Mouse (Mus musculus) kidney, adult 2 months (tissue): ENCODE data around the gene AI661453. TPM values are rescaled to one million over a fixed set of nuclear protein-coding genes. Genes with fewer than 3 reads are reported as not detected.

Experiments used
- DNase-seq: peaks from one replicate; pipeline ENCODE4 v3.0.0; 2021
- H3K27ac ChIP-seq: fragments of 200-500 bp; 2 replicates; pipeline ENCODE4 v1.5.1; 2012; ENCODE audit warnings: low read depth, low read length, control low read depth, inconsistent platforms; ENCODE audit not compliant: insufficient read depth
- H3K27me3 ChIP-seq: fragments of 200-500 bp; replicated peaks from 2 replicates; pipeline ENCODE4 v1.6.1; 2012; ENCODE audit warnings: mild to moderate bottlenecking, moderate library complexity, low read length, inconsistent platforms; ENCODE audit not compliant: control insufficient read depth, insufficient read depth
- H3K36me3 ChIP-seq: fragments of 200-500 bp; 2 replicates; pipeline ENCODE4 v1.6.1; 2012; ENCODE audit warnings: mild to moderate bottlenecking, moderate library complexity, low read length, inconsistent platforms; ENCODE audit not compliant: control insufficient read depth, insufficient read depth
- H3K4me1 ChIP-seq: fragments of 200-500 bp; 2 replicates; pipeline ENCODE4 v1.6.1; 2011; ENCODE audit warnings: low read length; ENCODE audit not compliant: control insufficient read depth, insufficient read depth
- H3K4me3 ChIP-seq: fragments of 200-500 bp; 2 replicates; pipeline ENCODE4 v1.5.1; 2011; ENCODE audit warnings: mild to moderate bottlenecking, low read depth, low read length, control low read depth; ENCODE audit not compliant: insufficient read depth
- CTCF ChIP-seq: fragments of 200-500 bp; conservative IDR thresholded peaks from 2 replicates; pipeline ENCODE4 v1.5.1; 2011; ENCODE audit warnings: low read depth, mild to moderate bottlenecking, control low read depth, low read length, moderate library complexity, mixed read lengths; ENCODE audit not compliant: insufficient read depth, insufficient read length
- POLR2A ChIP-seq: fragments of 200-500 bp; IDR thresholded peaks from one replicate; pipeline ENCODE4 v1.6.1; 2011; ENCODE audit warnings: low read depth, low read length, control low read depth
- WGBS: fragments of 180-500 bp; shearing (Covaris S2); methylation state at CpG from one replicate; pipeline ENCODE4 v1.1.7; 2018; 5-methylcytosine and 5-hydroxymethylcytosine counted together
- polyA plus RNA-seq: library from polyadenylated mRNA; depleted of rRNA; stranded (reverse); fragments of >200 nt; gene quantifications from 2 replicates; pipeline ENCODE4 v1.2.3, GENCODE M21; 2012

AI661453 gene
- polyA plus RNA-seq, 1 experiment, result 9.7 TPM

GRCm38 (mm10) chr17:47427316-47427715 is 9.1 kb upstream of the AI661453 start:
- Histone ChIP-seq H3K4me3 (no peak overlapping the region), H3K4me1 (no peaks in the 10 kb centered on the region), H3K27me3 (no peaks in the 10 kb centered on the region), H3K36me3 (no peaks in the 10 kb centered on the region), H3K27ac (no peak overlapping the region)
- 82% methylated on average over 6 of the region's 6 CpGs for WGBS
- TF ChIP-seq POLR2A, result no peak
- peak; percentile 25; the same call in 1 of the 2 replicates for TF ChIP-seq CTCF
- no peak for DNase-seq

- DNase-seq, result peak; percentile 51
- no peaks in the 10 kb centered on the region for H3K4me1 ChIP-seq
- 16% methylated on average over 8 of the region's 8 CpGs for WGBS
- no peaks in the 10 kb centered on the region for H3K36me3 ChIP-seq
- H3K27me3 ChIP-seq, result no peaks in the 10 kb centered on the region
- H3K4me3 ChIP-seq, result no peak overlapping the region
- H3K27ac ChIP-seq, result no peak overlapping the region
- TF ChIP-seq CTCF, result peak; percentile 55
- TF ChIP-seq POLR2A, result no peak
Observed at GRCm38 (mm10) chr17:47428831-47429304, 7.5 kb upstream of the AI661453 start.

- DNase-seq, result no peak
- WGBS, result 66% methylated on average over 5 of the region's 5 CpGs
- no peaks in the 10 kb centered on the region for H3K27me3 ChIP-seq
Observed at GRCm38 (mm10) chr17:47430815-47431214, 5.6 kb upstream of the AI661453 start.

GRCm38 (mm10) chr17:47436907-47437547 is 612 bp downstream of the AI661453 start, which contains the start of gene 1700001C19Rik:
1700001C19Rik (minus strand) TSS chr17:47437376.
- Histone ChIP-seq H3K27me3 (no peaks in the 10 kb centered on the region), H3K4me3 (peak within 1 kb of the TSS; percentile 56), H3K27ac (peak within 1 kb of the TSS; percentile 90), H3K4me1 (no peaks in the 10 kb centered on the region; the same call in 1 of the 2 replicates), H3K36me3 (no peaks in the 10 kb centered on the region)
- WGBS, result 16% methylated on average over 25 of the region's 25 CpGs
- TF ChIP-seq POLR2A (no peak), CTCF (no peak)
- no peak for DNase-seq

More at GRCm38 (mm10) chr17:47430815-47431214, 5.6 kb upstream of the AI661453 start:
- Histone ChIP-seq H3K4me3 (no peak overlapping the region), H3K27ac (no peak overlapping the region), H3K36me3 (no peaks in the 10 kb centered on the region), H3K4me1 (no peaks in the 10 kb centered on the region)
- TF ChIP-seq POLR2A, result no peak
- no peak for TF ChIP-seq CTCF

GRCm38 (mm10) chr17:47438611-47439010 is 2.2 kb downstream of the AI661453 start:
- H3K4me3 ChIP-seq, result peak overlapping the region; percentile 24; the same call in 1 of the 2 replicates
- H3K27ac ChIP-seq, result 0 out of 2 replicates have a peak overlapping the region, but pooled peaks have one; percentile 53
- 70% methylated on average over 6 of the region's 6 CpGs for WGBS
- no peak for TF ChIP-seq CTCF
- no peak for TF ChIP-seq POLR2A
- H3K36me3 ChIP-seq, result no peaks in the 10 kb centered on the region
- DNase-seq, result no peak
- no peaks in the 10 kb centered on the region; the same call in 1 of the 2 replicates for H3K4me1 ChIP-seq
- no peaks in the 10 kb centered on the region for H3K27me3 ChIP-seq

GRCm38 (mm10) chr17:47439396-47440028 is 3.1 kb downstream of the AI661453 start:
- Histone ChIP-seq H3K27ac (peak overlapping the region; percentile 88), H3K36me3 (no peaks in the 10 kb centered on the region), H3K27me3 (no peaks in the 10 kb centered on the region), H3K4me1 (peaks cover 3% of the 10 kb centered on the region; the same call in 1 of the 2 replicates), H3K4me3 (0 out of 2 replicates have a peak overlapping the region, but pooled peaks have one; percentile 9)
- TF ChIP-seq POLR2A (no peak), CTCF (no peak)
- WGBS, result 50% methylated on average over 9 of the region's 9 CpGs
- DNase-seq, result peak; percentile 39

GRCm38 (mm10) chr17:47440359-47440890 is 4.0 kb downstream of the AI661453 start:
- 31% methylated on average over 9 of the region's 9 CpGs for WGBS
- Histone ChIP-seq H3K27ac (peak overlapping the region; percentile 88), H3K36me3 (no peaks in the 10 kb centered on the region), H3K27me3 (no peaks in the 10 kb centered on the region), H3K4me3 (no peak overlapping the region), H3K4me1 (peaks cover 3% of the 10 kb centered on the region; the same call in 1 of the 2 replicates)
- DNase-seq, result peak; percentile 60
- TF ChIP-seq CTCF, result no peak
- TF ChIP-seq POLR2A, result no peak
